Mouse (Mus musculus): ENCODE data around the gene Sox14. TPM values are rescaled to one million over a fixed set of nuclear protein-coding genes. Genes with fewer than 3 reads are reported as not detected.
A peak's percentile ranks its signal among the peaks of the same experiment; 100 is the strongest.

The Sox14 gene
- not detected in 2 replicates for total RNA-seq (2015)
- not detected in 2 replicates for total RNA-seq (2017)

DNA sequence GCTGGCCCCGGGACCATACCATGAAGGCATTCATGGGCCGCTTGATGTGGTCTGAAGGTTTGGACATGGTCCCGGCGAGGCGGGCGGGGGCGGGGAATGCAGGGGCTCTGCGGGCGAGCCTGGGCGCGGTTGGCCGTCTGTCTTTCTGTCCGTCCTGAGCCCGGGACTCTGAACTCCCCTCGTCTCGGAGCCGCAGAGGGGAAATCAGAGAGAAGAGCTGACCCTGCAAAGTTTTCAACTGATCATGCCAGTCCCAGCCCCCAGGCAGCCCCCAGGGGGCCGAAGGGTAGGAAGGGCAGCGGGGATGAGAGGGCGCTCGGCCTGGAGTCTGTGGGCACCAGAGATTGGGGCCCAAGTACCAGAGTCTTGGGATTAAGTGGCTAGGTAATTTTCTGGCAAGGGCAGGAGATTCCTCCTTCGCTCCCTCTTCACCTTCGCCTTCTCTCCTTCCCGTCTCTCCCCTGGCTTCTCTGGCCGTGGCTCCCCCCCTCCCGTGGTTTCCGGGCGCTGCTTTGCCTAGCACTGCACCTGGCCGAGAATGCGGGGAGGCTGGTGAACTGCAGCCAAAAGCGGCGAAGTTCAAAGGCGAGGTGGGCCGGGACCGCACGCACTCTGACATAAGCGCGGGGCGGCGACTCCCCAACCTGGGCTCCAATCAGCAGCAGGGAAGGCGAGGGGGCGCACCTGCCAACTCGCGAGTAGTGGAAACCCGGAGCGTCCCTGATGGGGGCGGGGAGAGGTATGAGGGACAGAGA lies at the start of gene Sox14:
Gene Sox14, minus strand, starts transcription at position 553 of the 755 bp plus-strand sequence.
- ATAC-seq (replicated peaks; ENCODE audit: poor library complexity) = no peak

DNA sequence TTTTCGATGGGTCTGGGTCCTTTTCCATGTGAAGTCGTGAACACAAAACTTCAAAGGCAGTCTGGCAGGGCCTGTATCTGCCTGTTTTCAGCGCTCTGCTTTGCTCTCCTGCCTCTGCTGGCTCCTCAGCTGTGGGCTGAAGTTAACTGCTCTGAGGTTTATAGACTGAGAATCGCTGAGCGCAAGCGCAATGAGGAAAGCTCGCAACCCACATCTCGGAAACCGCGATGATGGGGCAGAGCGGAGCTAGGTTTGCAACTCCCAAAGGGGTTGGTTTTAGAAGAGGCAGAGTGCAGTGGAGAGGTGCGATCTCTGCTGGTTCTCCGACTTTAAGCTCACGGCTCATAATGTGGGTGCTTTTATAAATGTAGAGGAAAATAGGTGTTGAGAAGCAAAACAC lies 3.3 kb upstream of the Sox14 start:
- no peak for ATAC-seq (replicated peaks; ENCODE audit: poor library complexity)

- ATAC-seq (replicated peaks; ENCODE audit: poor library complexity) = no peak
Measured at GRCm38 (mm10) chr9:99878588-99878987, 2.6 kb upstream of the Sox14 start.

DNA sequence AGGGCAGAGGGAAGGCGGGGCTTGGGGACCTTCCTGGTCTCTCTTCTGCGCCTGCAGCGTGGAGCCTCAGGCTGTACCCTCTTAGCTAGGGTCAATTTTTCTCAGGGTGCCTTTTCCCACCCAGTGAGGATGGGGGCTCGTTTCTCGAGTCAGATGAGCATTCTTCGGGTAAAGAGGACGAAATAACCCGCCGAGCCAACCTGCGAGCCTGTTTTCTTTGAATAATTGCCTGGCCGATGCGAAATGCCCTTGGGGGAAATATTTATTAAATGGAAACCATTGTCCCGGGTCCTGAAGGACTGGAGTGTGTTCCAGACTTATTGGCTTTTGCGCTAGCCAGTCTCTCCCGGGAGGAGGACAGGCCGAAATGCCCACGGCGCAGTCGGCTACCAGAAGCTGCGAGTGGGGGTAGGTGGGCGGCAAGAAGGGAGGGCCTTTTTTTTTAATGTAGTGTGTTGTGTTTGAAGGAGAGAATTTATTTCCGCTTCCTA lies 1.1 kb upstream of the Sox14 start:
- no peak for ATAC-seq (replicated peaks; ENCODE audit: poor library complexity)

DNA sequence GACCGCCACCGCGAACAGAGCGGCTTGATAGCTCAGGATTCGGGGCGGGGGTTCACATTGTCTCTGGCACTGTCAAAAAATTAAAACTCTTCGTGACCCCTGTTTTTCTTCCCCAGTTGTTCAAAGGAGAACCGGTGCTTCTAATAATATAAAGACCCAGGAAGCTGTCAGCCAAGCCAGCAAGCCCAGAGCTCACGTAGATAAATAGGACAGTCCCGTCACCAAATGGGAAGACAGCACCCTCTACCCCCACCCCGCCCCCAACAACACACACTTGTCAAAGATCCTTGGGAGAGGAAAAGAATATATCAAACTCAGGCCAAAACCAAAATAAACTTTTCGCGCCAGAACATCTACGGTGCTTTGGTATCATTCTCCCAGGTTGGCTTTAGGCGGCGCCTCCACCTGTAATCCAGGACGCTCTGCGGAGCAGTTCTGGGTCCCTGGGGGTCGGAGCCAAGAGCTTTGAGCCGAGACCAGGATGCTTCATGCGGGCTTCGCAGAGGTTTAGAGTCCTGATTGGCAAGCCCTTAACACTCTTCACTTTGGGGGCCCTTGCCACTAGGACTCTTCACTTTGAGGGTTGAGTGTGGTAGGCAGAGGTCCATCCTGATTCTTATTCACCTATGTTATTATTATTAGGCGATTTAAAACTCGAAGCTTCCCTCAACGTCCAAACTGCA lies 544 bp upstream of the Sox14 start:
- no peak for ATAC-seq (replicated peaks; ENCODE audit: poor library complexity)

- ATAC-seq (replicated peaks; ENCODE audit: poor library complexity) = no peak
Measured at GRCm38 (mm10) chr9:99874735-99875617, 994 bp downstream of the Sox14 start.

- no peak for ATAC-seq (replicated peaks; ENCODE audit: poor library complexity)
Measured at GRCm38 (mm10) chr9:99873721-99874120, 2.2 kb downstream of the Sox14 start.

DNA sequence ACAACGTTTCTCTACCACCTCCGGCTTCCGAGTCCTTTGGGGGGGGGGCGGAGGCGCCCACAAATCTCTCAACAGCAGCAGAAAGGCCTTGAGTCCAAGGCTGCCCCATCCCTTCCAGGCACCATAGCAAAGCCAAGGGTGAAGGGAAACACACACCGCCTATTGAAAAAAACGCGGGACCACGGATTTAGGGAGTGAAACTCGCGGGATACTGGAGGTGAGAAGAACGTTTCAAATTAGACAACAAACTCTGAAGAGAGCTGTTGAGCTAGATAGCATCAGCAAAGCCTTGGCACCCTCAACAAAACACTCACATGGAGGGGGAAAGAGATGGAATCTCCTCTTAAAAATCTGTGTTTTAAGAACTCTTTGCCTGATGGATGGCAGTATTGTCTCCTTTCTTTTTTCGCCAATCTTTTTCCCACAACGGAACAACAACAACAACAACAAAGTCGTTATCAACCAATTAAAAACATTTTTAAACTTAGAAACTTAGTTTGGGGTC lies 2.8 kb downstream of the Sox14 start:
- no peak for ATAC-seq (replicated peaks; ENCODE audit: poor library complexity)

DNA sequence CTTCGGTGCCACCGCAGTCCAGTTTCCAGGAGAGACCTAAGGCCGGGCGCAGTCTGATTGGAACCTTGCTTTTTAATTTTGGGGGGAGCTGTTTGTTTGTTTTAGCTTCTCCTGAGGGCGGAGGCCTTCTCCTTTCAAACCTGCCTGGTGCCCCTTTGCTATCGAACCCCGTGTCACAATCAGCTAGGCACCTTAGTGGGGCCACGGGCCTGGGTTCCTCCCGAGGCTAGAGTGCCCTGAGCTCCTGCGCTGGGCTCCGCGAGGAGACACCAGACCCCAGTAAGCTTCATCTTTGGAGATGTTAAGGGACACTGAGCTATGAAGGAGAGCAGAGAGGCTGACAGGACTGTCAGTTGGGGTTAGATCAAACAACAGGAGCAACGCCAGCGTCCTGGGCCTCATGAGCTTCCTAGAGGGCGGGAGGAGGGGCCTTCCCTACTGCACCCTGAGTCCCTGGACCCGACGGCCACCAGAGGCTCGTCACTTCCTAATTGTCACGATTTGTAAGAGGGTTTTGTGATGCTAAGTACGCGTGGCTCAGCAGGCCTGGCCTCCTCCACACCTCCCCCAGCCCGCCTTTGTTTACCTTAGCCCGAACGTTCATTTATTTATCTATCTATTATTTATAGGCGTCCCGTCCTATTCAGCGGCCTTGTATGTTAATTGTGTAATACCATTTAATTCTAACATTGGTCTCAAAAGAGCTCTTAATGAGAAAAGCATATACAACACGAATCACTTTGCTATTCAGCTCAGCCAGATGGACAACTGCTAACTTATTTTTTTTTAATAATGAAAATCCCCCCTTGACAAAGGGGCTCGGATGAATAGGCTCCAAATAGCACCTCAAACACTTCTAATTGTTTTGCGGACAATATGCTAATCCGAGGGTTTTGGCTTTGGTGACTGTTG lies 3.5 kb downstream of the Sox14 start:
- no peak for ATAC-seq (replicated peaks; ENCODE audit: poor library complexity)

GRCm38 (mm10) chr9:99871556-99872203 lies 4.3 kb downstream of the Sox14 start:
- ATAC-seq (replicated peaks; ENCODE audit: poor library complexity) = no peak

DNA sequence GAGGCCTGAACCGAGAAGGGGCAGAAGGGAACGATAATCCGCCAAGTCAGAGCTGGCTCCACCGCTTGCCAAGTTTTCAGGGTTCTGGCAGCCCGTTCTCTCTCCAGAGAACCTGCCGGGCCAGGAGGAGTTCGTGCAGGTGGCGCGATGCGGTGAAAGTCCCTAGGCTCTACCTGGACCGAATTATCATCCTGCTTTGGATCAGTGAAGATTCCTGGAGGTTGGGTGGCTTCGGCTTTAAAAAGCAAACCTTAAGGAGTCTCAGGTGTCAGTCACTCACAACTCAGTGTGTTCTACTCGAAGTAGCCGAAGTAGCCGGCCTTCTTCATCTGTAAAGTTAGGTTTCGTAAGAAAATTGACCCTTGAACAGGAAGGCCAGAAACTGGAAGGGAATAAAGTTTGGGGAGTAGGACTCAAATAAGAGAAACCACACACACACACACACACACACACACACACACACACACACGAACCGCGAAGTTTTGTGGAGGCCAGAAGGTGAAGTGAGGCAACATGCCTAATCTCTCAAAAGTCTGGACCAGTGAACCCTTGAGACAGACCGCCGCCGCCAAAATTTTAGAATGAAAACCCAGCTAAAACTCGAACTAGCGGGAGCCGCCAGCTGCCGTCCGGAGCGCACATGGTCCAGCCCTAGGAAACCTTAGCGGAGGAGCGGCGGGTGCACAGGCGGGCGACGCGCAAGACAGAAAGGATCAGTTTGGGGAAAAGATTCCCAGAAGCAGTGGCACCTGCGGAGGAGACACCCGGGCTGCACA lies 5.0 kb downstream of the Sox14 start:
- ATAC-seq (replicated peaks; ENCODE audit: poor library complexity) = no peak

- peak; percentile 56 for ATAC-seq (replicated peaks; ENCODE audit: poor library complexity)
Measured at GRCm38 (mm10) chr9:99869936-99870779, 5.8 kb downstream of the Sox14 start.

GRCm38 (mm10) chr9:99869275-99869674 lies 6.7 kb downstream of the Sox14 start:
- ATAC-seq (replicated peaks; ENCODE audit: poor library complexity) = no peak

GRCm38 (mm10) chr9:99868606-99869005 lies 7.4 kb downstream of the Sox14 start:
- peak; percentile 44; the same call in 1 of the 2 replicates for ATAC-seq (replicated peaks; ENCODE audit: poor library complexity)

GRCm38 (mm10) chr9:99868054-99868453 lies 7.9 kb downstream of the Sox14 start:
- no peak for ATAC-seq (replicated peaks; ENCODE audit: poor library complexity)

- no peak for ATAC-seq (replicated peaks; ENCODE audit: poor library complexity)
Measured at GRCm38 (mm10) chr9:99862936-99863335, 13.0 kb downstream of the Sox14 start.

- ATAC-seq (replicated peaks; ENCODE audit: poor library complexity) = no peak
Measured at GRCm38 (mm10) chr9:99854486-99854885, 21.5 kb downstream of the Sox14 start.

GRCm38 (mm10) chr9:99853356-99853755 lies 22.6 kb downstream of the Sox14 start:
- ATAC-seq (replicated peaks; ENCODE audit: poor library complexity) = no peak

All from megakaryocyte progenitor cell, adult 5-6 weeks (primary cell).